Mouse (Mus musculus) layer of hippocampus, adult 9-11 months (tissue): ENCODE results near the gene Polr2i.
"Not testable (repeated sequence)": the region's sequence is repeated elsewhere in the genome, so short reads cannot be mapped to it uniquely, and the experiment has no call there.

Experiments used
- DNase-seq: peaks from one replicate; pipeline ENCODE4 v3.0.0; 2022

The Polr2i gene

DNA sequence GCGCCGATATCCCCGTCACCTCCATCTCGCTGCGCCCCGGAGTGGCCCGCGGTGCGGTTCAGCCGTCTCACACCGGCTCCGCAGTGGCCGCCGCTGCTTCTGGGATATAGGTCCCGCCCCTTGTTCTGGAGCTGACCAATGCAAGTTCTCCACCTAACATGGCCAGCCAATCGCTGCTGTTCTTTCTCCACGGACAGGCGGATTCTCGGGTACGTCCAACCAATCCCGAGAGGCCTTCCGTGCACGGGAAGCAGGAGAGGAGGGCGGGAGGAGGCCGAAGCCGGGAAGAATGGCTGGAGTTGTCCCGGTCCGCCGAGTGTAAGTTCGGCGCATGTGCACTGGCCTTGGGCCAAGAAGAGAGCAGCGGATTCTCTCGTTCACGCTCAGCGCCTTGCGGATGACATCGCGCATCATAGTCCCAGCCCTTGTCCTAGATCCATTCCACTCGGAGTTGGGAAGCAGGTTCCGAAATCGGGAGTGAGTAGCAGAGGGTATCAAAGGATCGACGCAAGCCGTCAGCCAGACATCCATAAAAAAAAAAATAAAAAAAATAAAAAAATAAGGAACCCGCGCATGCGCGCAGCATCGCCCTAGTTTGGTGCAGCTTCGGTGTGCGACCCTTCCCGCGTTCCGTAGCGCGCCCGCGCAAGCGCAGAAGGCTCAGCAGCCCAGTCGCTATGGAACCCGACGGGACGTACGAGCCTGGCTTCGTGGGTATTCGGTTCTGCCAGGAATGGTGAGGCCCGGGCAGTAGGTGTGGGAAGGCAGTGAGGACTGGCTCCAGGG lies at the start of gene Polr2i, which contains the start of gene Tbcb:
TSS of gene Polr2i (plus strand) at position 280 of the 786 bp plus-strand sequence.
TSS of gene Tbcb (minus strand) at position 604 of the 786 bp plus-strand sequence.
- peak; percentile 99 for DNase-seq

DNA sequence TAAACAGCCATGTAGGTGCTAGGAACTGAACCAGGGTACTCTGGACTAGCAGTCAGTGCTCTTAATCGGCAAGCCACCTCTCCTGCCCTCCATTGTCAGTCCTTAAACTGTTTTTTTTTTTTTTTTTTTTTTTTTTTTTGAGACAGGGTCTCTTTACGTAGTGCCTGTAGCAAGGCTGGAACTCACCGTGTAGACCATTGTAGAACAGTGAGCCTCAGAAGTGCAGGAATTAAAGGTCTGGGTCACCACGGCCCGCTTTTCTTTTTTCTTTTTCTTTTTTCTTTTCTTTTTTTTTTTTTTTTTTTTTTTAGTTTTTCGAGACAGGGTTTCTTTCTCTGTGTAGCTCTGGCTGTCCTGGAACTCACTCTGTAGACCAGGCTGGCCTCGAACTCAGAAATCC lies 48.6 kb upstream of the Polr2i start:
- not testable (repeated sequence) for DNase-seq

DNA sequence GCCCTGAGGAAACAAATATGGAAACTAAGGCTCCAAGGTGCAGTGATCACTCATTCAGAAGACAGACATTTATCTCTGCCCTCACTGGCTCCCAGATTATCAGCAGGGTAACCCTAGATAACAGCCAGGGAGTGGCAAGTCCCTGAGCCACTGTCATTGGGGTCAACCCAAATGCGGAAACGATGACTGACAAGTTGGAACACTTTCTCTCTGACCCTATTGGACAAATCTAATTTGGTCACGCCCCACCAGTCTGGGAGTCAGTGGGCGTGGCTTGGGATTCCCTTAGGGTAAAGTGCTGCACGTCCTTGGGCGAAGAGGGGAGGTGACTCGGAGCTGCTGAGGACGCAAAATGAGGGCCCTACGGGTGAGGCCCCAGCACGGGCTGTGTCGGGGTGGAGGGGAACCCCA lies 47.9 kb upstream of the Polr2i start, which contains the start of gene Cox7a1:
TSS of gene Cox7a1 (plus strand) at position 266 of the 411 bp plus-strand sequence.
- peak; percentile 77 for DNase-seq

DNA sequence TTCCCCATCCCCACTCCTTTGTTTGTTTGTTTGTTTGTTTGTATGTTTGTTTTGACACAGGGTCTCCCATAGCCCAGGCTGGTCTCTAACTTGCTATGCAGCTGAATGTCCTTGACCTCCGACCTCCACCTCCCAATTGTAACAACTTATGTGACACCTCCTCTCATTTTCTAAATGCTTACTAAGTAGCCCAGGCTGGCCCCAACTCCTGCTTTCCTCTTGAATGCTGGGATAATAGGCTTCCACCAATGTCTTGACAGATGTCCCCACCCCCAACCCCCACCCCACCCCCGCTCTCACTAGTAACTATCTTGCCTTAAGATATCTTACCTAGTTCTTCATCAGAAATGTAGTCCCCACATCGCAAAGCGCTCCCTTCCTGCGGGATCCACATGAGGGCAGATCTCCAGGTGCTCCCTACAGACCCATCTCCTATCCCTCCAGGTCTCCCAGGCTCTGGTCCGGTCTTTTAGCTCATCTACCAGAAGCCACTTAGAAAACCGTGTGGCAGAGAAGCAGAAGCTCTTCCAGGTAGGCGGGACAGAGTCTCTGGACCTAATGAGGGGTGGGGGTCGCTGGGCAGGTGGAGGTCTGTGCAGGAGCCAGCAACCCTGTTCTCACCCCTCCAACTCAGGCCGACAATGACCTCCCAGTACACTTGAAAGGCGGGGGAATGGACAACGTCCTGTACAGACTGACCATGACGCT lies 47.0 kb upstream of the Polr2i start:
- DNase-seq = no peak

DNA sequence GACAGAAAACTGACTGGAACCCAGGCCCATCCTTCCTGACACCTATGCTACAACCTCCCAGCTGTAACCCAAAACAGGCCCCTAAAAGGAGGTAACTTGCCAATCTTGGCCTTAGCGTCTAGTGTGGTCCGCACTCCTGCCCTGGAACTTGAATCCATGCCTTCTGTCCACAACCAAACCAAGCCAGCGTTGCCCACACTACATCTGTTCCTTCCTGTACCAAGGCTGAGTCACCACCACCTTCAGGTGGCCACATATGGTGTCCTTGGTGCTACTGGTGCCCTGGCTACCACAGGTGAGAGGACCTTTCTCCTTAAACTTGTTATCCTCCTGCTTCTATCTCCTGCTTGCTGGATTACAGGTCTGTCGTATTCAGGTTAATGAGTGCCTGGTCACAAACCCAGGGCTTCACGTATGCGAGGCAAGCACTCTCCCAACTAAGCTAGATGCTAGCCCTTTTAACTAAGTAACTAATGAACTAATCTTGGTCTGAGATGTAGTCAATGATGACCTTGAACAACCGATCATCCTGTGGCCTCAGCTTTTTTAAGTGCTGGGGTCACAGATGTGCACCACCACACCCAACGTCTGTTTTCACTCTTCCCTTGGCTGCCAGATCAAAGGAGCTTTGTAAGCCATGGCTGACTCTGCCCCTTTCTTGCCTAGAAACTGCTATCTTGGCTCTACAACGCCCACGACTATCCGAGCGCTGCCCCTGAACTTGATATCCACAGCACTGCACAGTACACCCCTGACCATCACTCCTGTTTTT lies 43.2 kb upstream of the Polr2i start:
- DNase-seq = no peak

DNA sequence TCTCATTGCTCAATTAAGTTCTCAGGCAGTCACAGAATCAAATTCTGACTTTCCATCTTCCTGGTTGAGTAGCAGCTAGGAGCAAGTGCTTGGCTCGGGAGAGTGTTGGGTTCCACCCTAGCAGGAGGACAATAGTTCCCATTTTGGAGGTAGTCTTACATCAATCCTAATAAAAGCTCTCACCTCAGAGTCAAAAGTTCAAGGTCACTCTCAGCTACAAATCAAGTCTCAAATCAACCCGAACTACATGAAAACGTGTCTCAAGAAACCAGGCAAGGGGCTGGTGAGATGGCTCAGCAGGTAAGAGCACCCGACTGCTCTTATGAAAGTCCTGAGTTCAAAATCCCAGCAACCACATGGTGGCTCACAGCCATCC lies 42.6 kb upstream of the Polr2i start:
- no peak for DNase-seq

DNA sequence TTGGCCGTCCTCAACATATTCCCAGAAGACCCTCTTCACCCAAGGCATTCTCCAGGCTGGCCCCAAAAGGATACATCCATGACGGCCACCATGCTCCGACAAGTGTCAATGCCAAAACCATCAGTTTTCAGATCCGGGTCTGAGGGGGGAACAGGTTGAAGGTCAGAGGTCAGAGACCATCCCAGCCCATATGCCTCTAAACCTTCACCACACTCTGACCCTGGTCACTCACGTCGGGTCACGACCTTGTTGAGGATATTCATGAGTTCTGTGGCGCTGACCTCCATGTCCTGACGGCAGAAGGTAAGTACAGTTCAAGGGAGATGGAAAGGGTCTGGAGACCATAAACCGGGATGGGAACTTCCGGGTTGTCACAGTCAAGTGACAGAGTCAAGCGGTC lies 39.7 kb upstream of the Polr2i start:
- DNase-seq = no peak

DNA sequence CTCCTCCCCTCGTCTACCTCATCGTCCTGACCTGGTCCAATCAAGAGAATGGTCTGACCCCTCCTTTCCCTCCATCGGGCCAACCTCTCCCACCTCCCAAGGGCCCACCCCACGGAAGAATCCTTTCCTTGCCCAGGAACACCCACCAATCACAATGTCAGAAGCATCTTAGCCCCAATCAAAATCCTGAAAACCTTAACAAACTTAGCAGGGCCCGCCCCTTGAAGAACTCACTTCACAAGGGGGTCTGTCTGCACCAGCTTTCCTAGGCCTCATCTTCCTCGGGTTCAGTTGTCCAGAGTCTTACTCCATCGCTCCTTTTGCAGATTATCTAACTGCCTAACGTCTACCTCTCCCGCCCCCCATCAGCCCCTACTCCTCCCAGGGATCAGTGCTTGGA lies 38.7 kb upstream of the Polr2i start:
- DNase-seq = no peak

DNA sequence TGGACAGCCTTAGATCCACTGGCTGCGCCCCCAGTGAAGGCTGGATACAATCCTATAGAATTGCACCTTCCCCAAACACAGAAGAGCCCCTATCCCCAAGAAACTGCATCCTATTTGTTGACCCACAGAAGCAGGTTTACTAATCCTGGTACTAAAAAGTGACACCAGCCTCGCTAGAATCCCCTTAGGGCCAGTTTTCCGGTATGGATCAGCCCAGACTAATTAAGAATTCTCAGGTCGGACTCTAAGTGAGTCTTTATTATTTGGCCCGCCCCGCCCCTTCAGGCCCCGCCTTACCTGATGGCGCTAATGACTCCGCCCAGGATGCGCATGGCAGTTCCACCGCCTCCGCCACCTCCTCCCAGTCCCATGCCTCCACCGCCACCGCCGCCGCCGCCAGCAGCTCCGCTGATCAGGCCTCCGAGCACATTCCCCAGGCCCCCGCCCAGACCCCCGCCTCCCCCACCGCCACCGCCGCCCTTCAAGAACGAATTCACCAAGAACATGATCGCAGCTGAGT lies 38.1 kb upstream of the Polr2i start:
- DNase-seq = peak; percentile 74

DNA sequence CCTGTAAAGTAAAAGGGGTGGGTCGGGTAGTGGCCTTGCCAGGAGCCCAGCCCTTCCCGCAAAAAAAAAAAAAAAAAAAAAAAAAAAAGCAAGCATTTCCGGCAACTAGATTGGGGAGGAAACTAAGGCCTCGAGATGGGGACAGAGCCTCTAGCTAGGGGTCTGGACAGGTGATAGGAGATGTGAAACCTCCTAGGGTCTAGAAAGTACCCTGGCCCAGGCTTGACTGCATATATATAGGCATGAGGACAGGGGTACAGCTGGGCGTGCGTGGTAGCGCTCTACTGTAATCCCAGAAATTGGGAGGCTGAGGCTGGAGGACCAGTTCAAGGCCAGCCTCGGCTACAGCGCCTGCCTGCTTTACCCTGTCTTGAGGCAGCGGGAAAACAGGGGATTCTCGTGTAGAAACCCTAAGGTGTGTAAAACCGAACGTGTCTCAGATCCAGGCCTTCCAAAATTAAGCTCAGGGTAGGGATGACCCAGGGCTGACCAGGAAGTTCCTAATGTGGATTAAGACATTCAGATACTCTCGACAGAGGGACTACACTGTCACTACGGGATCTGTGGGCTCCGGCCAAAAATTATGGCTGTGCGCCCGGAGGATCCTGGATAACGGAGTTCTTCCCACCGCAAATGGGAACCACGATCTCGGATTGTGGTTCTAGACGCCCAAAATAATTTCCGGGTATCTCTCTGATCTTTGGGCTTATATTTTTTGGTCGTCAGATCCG lies 37.5 kb upstream of the Polr2i start:
- no peak for DNase-seq

DNA sequence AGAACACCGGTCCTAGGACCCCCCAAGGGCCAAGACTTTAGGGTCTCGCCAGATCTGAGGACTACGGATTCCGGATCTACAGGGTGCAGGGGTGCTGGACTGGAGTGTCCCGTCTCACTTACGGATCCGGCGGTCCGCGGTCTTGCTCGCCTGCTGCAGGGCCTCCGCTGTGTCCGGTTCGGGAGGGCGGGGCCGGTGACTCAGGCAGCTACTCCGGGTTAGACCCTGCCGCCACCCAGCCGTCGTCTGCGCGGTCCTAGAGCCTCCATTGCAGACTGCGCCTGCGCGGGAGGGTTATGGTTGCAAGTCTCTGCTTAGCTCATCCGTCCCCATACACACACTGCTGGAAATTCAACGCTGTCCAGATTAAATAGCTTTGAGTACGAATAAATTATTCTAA lies 36.9 kb upstream of the Polr2i start:
- DNase-seq = peak; percentile 95

DNA sequence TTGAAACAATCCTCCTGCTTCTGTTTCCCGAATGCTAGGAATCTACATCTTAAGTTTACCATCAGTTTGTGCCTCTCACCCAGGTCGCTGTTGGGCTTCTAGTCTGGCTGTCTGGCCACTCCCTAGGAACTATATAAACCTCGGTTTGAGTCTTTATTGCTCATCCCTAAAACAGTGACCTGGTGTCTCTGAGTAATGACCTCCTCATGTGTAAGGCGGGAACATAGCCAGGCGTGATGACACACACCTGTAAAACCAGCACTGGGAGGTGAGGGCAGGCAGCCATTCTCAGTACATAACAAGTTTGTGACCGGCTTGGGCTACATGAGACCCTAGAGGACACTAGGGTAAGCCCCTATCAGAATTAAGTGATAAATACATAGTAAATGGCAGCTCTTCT lies 36.3 kb upstream of the Polr2i start:
- DNase-seq = no peak

DNA sequence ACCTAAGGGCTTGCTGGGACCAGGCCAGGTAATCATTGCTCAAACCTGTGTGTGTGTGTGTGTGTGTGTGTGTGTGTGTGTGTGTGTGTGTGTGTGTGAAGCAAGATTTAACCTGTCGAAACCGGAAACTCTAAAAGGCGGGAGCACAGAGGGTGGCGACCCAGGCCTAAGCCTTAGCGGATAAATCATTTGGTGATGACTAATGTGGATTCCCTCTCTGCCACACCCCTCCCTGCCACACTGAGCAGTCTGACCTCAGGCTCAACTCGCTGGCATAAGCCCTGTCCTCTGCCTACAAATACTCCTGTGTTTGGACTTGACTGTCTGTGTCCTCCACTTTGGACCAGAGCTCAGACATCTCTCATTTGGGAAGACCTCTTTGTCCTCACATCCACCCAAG lies 35.6 kb upstream of the Polr2i start:
- no peak for DNase-seq

DNA sequence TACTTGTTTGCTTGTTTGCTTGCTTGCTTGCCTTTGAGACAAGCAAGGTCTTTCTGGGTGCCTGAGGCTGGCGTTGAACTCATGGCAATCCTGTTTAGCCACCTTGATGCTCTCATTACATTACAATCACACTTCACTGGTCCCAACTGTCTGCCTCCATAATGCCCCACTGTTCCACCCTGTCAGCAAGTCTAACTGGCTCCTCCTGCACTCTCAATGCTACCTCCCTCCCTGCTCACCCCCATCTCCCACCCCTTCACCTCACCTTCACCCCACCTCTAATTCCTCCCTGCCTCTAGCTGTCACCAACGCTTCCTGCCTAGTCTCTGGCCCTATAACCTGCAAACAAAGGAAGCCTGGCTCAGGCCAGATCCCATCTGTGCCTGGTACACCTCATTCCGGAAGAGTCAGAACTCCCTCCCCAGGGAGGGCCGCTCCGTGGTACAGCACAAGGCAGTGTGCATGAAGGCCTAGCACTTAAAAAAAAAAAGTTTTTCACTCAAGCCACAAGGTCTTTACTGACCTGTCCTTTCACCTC lies 34.1 kb upstream of the Polr2i start:
- DNase-seq = no peak

DNA sequence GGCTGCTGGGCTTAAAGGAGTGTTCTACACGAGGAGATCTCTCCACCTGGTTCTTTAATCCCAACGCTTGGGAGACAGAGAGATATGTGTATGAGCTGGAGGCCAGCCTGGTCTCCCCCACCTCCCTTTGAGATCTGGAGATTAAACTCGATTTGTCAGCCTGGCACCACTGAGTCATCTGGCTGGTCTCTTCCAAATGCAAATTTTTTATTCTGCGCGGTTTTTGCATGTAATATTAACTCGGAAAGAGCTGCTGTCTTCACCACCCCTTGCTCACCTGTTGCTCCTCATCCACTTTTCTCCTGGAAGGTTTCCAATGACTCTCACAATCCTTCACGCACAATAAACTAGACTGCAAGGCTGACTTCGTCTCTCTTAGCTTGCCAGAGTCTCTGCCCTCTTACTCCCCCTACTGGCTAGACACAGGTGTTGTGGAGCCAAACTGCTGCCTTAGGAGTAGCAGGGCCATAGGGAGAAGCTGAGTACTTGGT lies 33.2 kb upstream of the Polr2i start, which contains the start of gene Capns1:
TSS of gene Capns1 (minus strand) at position 331 of the 491 bp plus-strand sequence.
- DNase-seq = no peak

DNA sequence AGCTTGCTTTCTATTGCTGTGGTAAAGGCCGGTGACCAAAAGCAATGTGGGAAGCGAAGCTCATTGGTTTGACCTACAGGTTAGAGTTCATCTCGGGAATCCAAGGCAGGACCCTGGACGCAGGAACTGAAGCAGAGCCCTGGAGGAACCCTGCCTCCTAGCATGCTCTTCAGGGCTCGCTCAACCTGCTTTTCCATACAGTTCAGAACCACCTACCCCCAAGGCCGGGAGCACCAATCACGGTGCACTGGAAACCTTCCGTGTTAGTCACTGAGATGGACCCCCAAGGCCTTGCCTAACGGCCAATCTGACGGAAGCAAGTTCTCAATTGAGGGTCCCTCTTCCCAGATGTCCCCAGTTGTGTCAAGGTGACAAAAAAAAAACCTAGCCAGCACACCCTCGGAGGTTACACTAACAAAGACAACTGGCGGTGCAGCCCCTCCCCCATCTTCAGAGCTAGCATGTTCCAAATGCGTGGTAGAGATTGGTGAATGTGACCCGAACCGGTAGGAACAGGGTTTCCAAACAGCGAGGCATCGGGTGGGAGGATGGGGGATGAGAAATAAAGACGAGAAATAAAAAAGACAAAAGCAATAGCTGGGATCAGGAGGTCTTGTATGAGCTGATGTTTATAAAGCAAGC lies 32.1 kb upstream of the Polr2i start:
- no peak for DNase-seq

DNA sequence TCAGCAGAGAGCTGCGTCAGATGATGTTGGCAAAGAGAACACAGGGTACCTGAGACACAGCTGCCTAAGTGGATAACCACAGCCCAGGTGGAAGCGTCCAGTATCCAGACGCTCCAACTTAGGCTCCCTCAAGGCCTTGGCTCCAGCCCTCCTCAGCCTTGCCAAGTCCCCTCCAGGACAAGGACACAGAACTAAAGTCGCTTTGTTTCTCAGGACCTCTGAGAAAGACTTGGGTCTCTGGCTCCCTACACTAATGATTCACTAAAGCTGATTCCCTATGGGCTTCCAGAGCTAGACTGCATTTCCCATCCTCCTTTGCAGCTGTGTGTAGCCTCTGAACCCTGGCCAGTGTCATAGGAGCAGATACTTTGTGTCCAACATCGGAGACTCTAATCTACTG lies 31.5 kb upstream of the Polr2i start:
- DNase-seq = no peak

DNA sequence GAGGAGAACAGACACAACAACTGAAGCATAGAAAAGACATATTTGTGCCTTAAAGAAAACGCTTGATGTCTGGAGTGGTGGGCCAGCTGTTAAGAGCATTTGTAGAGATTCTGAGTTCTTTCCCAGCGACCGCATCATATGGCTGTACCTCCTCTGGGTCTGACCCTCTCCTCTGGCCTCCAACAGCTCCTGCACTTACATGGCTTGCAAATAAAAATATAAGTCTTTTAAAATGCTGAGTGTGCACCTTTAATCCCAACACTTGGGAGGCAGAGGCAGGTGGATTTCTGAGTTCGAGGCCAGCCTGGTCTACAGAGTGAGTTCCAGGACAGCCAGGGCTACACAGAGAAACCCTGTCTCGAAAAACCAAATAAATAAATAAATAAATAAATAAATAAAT lies 31.1 kb upstream of the Polr2i start:
- not testable (repeated sequence) for DNase-seq

DNA sequence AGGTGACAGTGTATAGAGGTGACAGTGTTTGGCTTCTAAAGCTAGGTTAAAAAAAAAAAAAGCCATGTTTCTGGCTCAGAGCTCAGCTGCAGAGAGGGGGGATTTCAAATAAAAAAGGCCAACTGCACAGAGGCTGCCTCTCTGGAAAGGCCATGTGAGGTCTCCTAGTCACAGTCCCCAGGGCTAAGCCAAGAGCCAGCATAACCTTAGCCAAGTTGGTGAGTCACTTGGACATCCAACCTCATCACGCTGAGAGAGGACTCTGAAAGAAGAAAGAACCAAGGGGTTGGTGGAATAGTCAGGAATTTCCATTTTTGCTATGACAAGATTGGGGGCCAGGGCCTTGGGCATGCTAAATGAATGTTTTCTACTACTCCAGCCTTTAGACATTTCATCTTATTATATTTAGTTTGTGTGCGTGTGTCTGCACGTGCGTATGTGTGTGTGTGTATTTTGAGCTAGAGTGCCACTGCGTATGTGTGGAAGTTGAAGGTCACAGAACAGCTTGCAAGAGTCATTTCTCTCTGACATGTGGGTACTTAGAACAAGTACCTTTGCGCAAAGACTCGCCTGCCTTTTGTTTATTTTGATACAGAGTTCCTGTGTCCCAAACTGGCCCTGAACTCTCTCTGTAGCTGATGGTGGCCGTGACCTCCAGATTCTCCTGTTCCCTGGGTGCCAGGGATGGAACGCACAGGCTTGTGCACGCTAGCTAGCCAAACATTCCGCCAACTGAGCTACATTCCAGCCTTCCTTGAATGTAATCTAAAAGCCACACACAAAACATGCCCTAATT lies 28.7 kb upstream of the Polr2i start:
- no peak for DNase-seq

DNA sequence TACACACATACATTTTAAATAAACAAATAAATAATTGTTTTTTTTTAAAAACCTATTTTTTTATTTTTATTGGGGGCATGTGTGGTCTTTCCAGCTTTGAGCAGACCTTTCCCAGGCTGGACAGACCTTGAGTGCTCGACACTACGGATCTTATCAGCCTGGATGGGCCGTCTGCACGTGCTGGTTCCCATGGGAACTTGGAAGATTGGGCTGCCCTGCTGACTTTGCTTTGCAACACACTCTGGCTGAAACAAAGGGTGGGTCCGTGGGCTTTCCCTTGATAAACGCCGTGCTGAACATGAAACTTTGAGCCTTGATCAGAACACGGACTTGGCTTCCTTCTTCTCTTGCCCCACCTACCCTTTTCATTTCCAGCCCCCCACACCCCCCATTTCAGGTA lies 27.4 kb upstream of the Polr2i start:
- DNase-seq = no peak

DNA sequence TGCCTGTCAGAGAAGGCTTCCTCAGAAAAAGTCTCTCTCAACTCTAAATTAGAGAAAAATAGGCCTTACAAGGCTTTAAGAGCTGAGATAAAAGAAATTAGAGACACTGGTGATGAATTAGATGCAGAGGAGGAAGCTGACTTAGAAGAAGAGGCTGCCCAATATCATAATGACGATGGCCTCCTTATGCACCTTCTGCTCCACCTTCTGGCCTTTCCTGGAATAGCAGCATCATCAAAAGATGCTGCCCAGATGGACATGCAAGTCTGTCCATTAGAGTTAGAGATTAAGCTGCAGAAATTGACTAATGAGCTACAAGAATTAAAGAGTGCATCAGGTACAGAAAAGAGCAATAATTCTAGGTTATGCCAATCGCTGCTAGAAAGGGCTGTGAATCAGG lies 26.4 kb upstream of the Polr2i start:
- DNase-seq = no peak
